Mouse (Mus musculus): ENCODE data around the gene Exo1.

The Exo1 gene

DNA sequence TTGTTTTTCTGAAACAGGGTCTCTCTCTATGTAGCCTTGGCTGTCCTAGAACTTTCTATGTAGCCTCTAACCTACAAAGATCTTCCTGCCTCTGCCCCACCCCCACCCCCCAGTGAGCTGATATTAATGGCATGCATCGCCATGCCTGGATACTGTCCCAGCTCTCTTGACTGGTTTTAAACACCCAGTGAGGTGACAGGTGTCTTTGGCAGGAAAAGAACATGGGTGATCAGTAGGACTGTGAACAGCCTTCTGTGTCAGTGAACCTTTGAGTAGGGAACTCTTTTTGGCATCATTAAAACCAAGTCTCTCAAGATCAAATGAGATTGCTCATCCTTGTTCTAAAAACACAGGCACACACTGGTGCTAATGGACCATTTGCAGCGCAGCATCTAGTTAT, 81.4 kb downstream of the Exo1 start:
- DNase-seq, result no peak

Data from lung, postnatal 14 days (tissue).